Mouse (Mus musculus) embryonic facial prominence, embryonic 12.5 days (tissue): Measurements from ENCODE around the gene 4930544D05Rik. TPM values are rescaled to one million over a fixed set of nuclear protein-coding genes. Genes with fewer than 3 reads are reported as not detected.
A peak's percentile ranks its signal among the peaks of the same experiment; 100 is the strongest.

Source experiments
- ATAC-seq: fragments of 200-750 bp; cut with Nextera tagmentation; 2 replicates; pipeline ENCODE4 v1.8.0; 2017; ENCODE audit not compliant: insufficient number of reproducible peaks, insufficient read depth, low FRiP score, low TSS enrichment
- H3K27ac ChIP-seq: fragments of 300-500 bp; sonication (generic); 2 replicates; pipeline ENCODE4 v1.5.1; 2016; ENCODE audit warnings: mild to moderate bottlenecking
- H3K27me3 ChIP-seq: fragments of 300-500 bp; sonication (generic); 2 replicates; pipeline ENCODE4 v1.6.1; 2016; ENCODE audit warnings: mild to moderate bottlenecking, moderate library complexity
- H3K36me3 ChIP-seq: fragments of 300-500 bp; sonication (generic); 2 replicates; pipeline ENCODE4 v1.6.1; 2016; ENCODE audit warnings: mild to moderate bottlenecking
- H3K4me1 ChIP-seq: fragments of 300-500 bp; sonication (generic); 2 replicates; pipeline ENCODE4 v1.6.1; 2016
- H3K4me2 ChIP-seq: fragments of 300-500 bp; sonication (generic); replicated peaks from 2 replicates; pipeline ENCODE4 v1.6.1; 2016; ENCODE audit warnings: mild to moderate bottlenecking, moderate library complexity
- H3K4me3 ChIP-seq: fragments of 300-500 bp; sonication (generic); 2 replicates; pipeline ENCODE4 v1.5.1; 2016; ENCODE audit warnings: mild to moderate bottlenecking
- H3K9ac ChIP-seq: fragments of 300-500 bp; sonication (generic); 2 replicates; pipeline ENCODE4 v1.6.1; 2016; ENCODE audit warnings: mild to moderate bottlenecking, moderate library complexity
- H3K9me3 ChIP-seq: fragments of 300-500 bp; sonication (generic); 2 replicates; pipeline ENCODE4 v1.6.1; 2016; ENCODE audit warnings: mild to moderate bottlenecking, moderate library complexity
- WGBS: fragments of 180-500 bp; shearing (Covaris S2); methylation state at CpG from one replicate; pipeline ENCODE4 v1.1.7; 2016; 5-methylcytosine and 5-hydroxymethylcytosine counted together
- polyA plus RNA-seq: library from polyadenylated mRNA; unstranded; fragments of >200 nt; fragmentation: Nextera tagmentation; extraction: Ambion mirVana; gene quantifications from 2 replicates; pipeline ENCODE4 v1.2.1, GENCODE M21; 2016

4930544D05Rik gene
- polyA plus RNA-seq, 1 experiment from 2014 or later: not detected

DNA sequence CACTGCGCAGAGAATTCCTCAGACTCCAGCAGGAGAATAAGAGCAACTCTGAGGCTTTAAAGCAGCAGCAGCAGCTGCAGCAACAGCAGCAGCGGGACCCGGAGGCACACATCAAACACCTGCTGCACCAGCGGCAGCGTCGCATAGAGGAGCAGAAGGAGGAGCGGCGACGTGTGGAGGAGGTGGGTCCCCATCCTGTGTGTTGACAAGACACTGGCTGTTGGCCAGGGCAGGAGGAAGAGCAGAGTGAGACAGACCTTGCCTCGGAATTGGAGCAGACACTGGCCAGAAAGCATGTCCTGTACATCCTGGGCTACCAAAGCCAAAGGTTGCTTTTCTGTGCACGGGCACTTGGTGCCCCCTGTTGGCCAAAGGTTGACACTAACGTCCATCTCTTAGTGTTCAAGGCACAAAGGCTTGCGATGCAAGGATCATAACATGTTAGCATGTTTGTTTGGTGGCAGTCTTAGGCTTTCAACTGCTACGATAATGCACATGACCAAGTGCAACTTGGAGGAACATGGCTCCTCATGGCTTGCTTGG lies 10.6 kb upstream of the 4930544D05Rik start:
- H3K27me3 ChIP-seq: no peaks in the 10 kb centered on the region
- H3K4me3 ChIP-seq: no peak overlapping the region
- H3K9ac ChIP-seq: no peak overlapping the region
- H3K27ac ChIP-seq: no peak overlapping the region
- H3K36me3 ChIP-seq: peaks cover 84% of the 10 kb centered on the region
- WGBS: 66% methylated on average over 14 of the region's 14 CpGs
- no peaks in the 10 kb centered on the region for H3K9me3 ChIP-seq
- no peaks in the 10 kb centered on the region for H3K4me1 ChIP-seq
- no peak for ATAC-seq
- no peak overlapping the region for H3K4me2 ChIP-seq

DNA sequence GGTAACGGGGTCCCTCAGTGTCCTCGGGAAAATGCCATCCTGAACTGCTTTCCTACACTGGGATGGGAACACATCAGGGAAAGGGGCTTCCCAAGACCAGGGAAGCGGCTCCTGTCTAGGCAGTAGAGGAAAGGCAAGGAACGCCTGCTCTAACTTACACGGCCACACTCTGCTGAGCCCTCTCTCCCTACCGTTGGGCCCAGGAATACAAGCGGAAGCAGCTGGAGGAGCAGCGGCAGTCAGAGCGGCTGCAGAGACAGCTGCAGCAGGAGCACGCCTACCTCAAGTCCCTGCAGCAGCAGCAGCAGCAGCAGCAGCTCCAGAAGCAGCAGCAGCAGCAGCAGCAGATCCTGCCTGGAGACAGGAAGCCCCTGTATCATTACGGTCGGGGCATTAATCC lies 8.9 kb upstream of the 4930544D05Rik start:
- H3K27me3 ChIP-seq: no peaks in the 10 kb centered on the region
- H3K4me3 ChIP-seq: no peak overlapping the region
- no peak overlapping the region for H3K4me2 ChIP-seq
- no peaks in the 10 kb centered on the region for H3K4me1 ChIP-seq
- no peaks in the 10 kb centered on the region for H3K9me3 ChIP-seq
- H3K27ac ChIP-seq: no peak overlapping the region
- H3K36me3 ChIP-seq: peaks cover 94% of the 10 kb centered on the region
- WGBS: 64% methylated on average over 12 of the region's 12 CpGs
- ATAC-seq: no peak
- no peak overlapping the region for H3K9ac ChIP-seq

DNA sequence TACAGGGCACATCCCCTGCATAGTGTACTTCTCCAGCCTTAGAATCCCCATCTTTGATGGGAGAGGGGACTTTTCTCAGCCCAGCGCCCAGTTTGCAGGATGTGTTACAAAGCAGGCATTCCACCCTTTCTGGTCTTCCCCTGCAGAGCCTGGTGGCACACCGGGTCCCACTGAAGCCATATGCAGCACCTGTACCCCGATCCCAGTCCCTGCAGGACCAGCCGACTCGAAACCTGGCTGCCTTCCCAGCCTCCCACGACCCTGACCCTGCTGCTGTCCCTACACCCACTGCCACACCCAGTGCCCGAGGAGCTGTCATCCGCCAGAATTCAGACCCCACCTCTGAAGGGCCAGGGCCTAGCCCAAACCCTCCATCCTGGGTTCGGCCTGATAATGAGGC lies 8.0 kb upstream of the 4930544D05Rik start:
- Histone ChIP-seq H3K4me2 (no peak overlapping the region), H3K4me1 (no peaks in the 10 kb centered on the region), H3K27ac (no peak overlapping the region), H3K27me3 (no peaks in the 10 kb centered on the region), H3K4me3 (no peak overlapping the region), H3K9me3 (no peaks in the 10 kb centered on the region), H3K9ac (no peak overlapping the region), H3K36me3 (peaks cover 95% of the 10 kb centered on the region)
- WGBS: 91% methylated on average over 9 of the region's 9 CpGs
- no peak for ATAC-seq

DNA sequence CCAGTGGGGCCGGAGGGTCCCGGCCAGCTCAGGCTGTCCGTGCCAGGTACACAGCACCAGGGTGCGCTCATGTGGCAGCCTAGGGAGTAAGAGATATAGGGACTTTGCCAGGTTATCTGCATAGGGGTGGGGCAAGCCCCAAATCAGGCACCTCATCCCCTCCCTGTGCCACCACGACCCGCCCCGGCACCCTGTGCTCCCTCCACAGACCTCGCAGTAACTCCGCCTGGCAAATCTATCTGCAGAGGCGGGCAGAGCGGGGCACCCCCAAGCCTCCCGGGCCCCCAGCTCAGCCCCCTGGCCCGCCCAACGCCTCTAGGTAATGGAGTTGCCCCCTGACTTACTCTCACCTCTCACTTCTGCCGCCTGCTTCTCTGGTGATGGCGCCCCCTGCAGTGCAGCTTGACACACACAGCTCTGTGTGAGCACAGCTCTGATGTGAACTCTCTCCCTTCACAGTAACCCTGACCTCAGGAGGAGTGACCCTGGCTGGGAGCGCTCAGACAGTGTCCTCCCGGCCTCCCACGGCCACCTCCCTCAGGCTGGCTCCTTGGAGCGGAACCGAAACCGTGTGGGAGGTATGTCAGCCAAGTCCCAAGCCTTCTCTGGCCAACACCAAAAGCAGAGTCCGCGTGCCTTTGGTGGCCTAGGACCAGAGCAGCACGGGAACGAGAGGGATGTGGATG lies 7.1 kb upstream of the 4930544D05Rik start:
- H3K4me3 ChIP-seq: no peak overlapping the region
- H3K9me3 ChIP-seq: no peaks in the 10 kb centered on the region
- H3K9ac ChIP-seq: no peak overlapping the region
- ATAC-seq: no peak
- no peak overlapping the region for H3K27ac ChIP-seq
- H3K4me1 ChIP-seq: no peaks in the 10 kb centered on the region
- 91% methylated on average over 26 of the region's 26 CpGs for WGBS
- H3K27me3 ChIP-seq: no peaks in the 10 kb centered on the region
- peaks cover 97% of the 10 kb centered on the region for H3K36me3 ChIP-seq
- no peak overlapping the region for H3K4me2 ChIP-seq

DNA sequence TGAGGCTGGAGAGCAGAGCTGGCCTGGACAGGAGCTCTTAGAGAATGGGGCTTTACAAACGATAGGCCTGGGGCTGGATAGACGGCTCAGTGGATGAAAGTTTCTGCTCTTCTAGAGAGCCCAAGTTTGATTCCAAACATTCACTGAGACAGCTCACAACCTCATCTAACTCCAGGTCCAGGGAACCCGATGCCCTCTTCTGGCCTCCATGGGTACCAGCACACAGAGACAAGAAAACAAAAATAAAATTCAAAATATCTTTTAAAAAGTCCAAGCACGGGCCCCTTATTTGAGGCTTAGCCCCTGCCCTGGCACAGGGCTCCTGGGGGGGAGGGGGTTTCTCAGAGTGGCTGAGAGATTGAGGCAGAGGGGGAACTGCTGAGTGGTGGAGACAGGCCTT lies 4.9 kb upstream of the 4930544D05Rik start:
- WGBS: 78% methylated on average over 4 of the region's 4 CpGs
- no peak overlapping the region for H3K4me3 ChIP-seq
- peaks cover 4% of the 10 kb centered on the region; the same call in 1 of the 2 replicates for H3K27me3 ChIP-seq
- H3K27ac ChIP-seq: no peak overlapping the region
- no peak overlapping the region for H3K4me2 ChIP-seq
- H3K36me3 ChIP-seq: peaks cover 80% of the 10 kb centered on the region
- H3K9me3 ChIP-seq: no peaks in the 10 kb centered on the region
- peaks cover 13% of the 10 kb centered on the region for H3K4me1 ChIP-seq
- no peak for ATAC-seq
- H3K9ac ChIP-seq: no peak overlapping the region

DNA sequence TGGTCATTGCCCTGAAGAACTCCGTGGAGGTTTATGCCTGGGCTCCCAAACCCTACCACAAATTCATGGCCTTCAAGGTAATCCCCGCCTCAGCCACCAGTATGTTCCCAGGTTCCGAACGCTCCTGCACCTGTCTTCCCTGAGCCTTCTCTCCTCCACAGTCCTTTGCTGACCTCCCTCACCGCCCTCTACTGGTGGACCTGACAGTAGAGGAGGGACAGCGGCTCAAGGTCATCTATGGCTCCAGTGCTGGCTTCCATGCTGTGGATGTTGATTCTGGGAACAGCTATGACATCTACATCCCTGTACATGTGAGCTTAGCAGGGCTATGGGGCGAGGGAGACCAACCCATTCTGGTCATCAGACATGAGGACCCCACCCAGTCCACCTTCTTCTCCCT lies 3.1 kb upstream of the 4930544D05Rik start:
- WGBS: 76% methylated on average over 7 of the region's 7 CpGs
- ATAC-seq: no peak
- H3K27ac ChIP-seq: no peak overlapping the region
- no peak overlapping the region for H3K4me3 ChIP-seq
- peaks cover 63% of the 10 kb centered on the region for H3K36me3 ChIP-seq
- H3K9ac ChIP-seq: no peak overlapping the region
- peaks cover 12% of the 10 kb centered on the region; the same call in 1 of the 2 replicates for H3K27me3 ChIP-seq
- no peaks in the 10 kb centered on the region for H3K9me3 ChIP-seq
- peaks cover 15% of the 10 kb centered on the region for H3K4me1 ChIP-seq
- H3K4me2 ChIP-seq: no peak overlapping the region

DNA sequence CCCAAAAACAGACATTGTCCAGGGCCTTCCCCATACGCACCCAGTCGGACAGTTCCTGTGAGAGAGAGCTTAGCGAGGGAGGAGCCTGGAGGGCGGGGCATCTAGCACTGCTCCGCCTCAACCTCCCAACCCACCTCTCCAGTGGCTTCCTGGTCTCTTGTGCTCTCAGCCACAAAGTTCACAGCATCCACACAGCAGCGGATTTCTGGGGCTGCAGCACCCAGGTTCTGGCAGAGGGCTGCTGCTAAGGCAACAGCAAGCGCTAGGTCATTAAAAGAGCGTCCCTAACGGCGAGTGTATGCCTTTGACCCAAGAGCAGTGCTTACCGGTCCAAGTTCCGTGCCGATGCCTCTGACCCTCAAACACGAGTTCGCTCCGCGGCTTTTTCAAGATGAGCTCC lies 574 bp upstream of the 4930544D05Rik start:
- peaks cover 15% of the 10 kb centered on the region for H3K4me1 ChIP-seq
- H3K27ac ChIP-seq: peak overlapping the region; percentile 50; the same call in 1 of the 2 replicates
- peak; percentile 53; the same call in 1 of the 2 replicates for ATAC-seq
- H3K36me3 ChIP-seq: peaks cover 37% of the 10 kb centered on the region
- H3K9ac ChIP-seq: peak overlapping the region; percentile 43
- H3K4me2 ChIP-seq: peak overlapping the region; percentile 62
- peaks cover 12% of the 10 kb centered on the region; the same call in 1 of the 2 replicates for H3K27me3 ChIP-seq
- H3K4me3 ChIP-seq: peak overlapping the region; percentile 28
- no peaks in the 10 kb centered on the region for H3K9me3 ChIP-seq
- 1% methylated on average over 17 of the region's 17 CpGs for WGBS

DNA sequence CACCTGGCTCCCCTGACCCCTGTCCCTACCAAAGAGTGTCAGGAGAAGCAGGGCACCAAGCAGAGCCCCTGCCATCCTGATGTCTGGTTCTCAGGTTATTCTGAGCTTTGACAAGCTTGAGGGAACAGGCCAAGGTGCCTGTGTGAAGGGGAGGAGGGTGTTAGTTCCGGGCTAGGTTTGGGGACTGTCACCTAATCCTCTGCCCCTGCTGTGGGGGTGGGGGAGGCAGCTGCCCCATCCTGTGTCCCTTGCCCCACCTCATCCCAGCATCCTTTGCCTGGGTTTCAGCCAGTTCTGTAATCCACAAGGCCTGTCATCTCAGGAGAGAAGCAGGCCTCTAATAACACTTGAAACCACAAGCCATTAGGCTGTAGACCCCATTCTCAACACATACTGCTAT lies 3.5 kb downstream of the 4930544D05Rik start, which contains the start of gene Chrne:
Gene Chrne (minus strand): TSS at position 116 of the 400 bp plus-strand sequence.
- H3K4me3 ChIP-seq: no peak within 1 kb of the TSS
- peaks cover 12% of the 10 kb centered on the region; the same call in 1 of the 2 replicates for H3K27me3 ChIP-seq
- no peak within 1 kb of the TSS for H3K4me2 ChIP-seq
- no peaks in the 10 kb centered on the region for H3K9me3 ChIP-seq
- H3K4me1 ChIP-seq: peaks cover 15% of the 10 kb centered on the region
- no peak within 1 kb of the TSS for H3K9ac ChIP-seq
- no peaks in the 10 kb centered on the region for H3K36me3 ChIP-seq
- 35% methylated on average over 1 of the region's 1 CpGs for WGBS
- ATAC-seq: no peak
- no peak within 1 kb of the TSS for H3K27ac ChIP-seq

DNA sequence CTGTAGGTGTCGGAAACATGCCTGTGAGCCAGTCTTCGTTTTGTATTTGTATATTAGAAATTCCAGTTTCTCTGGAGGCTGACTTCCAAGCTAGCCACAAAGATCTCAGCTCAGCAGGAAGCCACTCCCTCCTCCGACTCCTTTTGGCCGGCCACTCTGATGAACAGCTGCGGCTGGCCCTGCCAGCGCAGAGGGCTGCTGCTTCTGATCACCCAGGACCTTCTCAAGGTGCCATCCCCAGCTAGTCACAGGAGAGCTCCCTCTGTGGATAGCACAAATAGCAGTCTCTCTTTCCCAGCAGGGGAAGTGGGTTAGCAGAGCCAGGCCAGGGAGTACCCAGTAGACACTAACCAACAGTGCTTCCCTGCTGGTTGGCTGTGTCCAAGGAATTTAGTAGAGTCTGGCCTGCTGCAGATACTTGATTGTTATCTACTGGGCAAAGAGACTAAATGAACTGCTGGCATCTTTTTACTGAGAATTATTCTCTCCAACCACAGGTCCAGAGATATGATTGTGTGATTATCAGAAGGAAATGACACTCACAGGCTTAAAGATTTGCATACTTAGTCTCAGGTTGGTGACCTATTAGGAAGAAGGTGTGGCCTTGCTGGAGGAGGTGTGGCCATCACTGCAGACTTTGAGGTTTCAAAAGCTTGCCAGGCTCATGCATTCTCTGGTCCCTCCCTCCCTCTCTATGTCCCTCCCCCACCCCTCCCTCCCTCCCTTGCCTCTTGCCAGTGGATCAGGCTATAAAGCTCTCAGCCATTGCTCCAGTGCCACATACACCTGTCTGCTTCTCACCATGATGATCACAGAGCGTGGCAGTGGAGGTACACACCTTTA lies 6.5 kb downstream of the 4930544D05Rik start:
- Histone ChIP-seq H3K9me3 (no peaks in the 10 kb centered on the region), H3K4me3 (no peak overlapping the region), H3K27ac (no peak overlapping the region), H3K27me3 (no peaks in the 10 kb centered on the region), H3K4me2 (no peak overlapping the region), H3K36me3 (no peaks in the 10 kb centered on the region), H3K9ac (no peak overlapping the region), H3K4me1 (no peaks in the 10 kb centered on the region)
- ATAC-seq: no peak
- WGBS: 50% methylated on average over 7 of the region's 7 CpGs

DNA sequence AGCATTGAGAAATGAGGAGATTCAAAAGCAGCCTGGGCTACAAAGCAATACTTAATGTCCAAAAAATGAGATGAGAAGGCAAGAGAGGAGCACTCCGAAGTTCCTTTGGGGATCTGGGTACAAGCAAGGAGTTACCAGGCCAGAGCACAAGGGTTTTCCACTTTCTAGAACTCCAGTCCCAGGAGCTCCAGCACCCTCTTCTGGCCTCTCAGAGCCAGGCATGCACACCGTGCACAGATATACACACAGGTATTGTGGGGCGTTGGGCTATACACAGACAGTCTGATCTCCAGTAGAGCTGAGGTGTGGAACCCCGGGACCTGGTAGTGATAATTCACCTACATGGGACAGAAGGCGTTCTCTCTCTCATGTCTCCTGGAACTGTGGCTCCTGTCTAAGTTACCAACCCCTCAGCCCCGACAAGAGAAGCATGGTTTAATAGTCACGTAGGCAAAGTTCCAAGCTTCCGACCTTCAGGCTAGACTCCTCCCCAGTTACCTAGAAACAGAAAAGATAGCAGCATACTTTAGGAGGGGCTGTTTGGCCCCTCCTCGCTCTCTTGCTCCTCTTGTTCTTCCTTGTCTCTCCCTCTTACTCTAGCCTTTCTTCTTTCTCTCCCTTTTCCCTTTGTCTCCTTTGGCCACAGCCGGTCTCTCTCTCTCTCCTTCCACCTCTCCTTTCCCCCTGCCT lies 7.5 kb downstream of the 4930544D05Rik start:
- Histone ChIP-seq H3K9me3 (no peaks in the 10 kb centered on the region), H3K4me2 (no peak overlapping the region), H3K36me3 (no peaks in the 10 kb centered on the region), H3K27ac (no peak overlapping the region), H3K4me3 (no peak overlapping the region), H3K4me1 (no peaks in the 10 kb centered on the region), H3K27me3 (no peaks in the 10 kb centered on the region), H3K9ac (no peak overlapping the region)
- 85% methylated on average over 10 of the region's 10 CpGs for WGBS
- ATAC-seq: no peak

DNA sequence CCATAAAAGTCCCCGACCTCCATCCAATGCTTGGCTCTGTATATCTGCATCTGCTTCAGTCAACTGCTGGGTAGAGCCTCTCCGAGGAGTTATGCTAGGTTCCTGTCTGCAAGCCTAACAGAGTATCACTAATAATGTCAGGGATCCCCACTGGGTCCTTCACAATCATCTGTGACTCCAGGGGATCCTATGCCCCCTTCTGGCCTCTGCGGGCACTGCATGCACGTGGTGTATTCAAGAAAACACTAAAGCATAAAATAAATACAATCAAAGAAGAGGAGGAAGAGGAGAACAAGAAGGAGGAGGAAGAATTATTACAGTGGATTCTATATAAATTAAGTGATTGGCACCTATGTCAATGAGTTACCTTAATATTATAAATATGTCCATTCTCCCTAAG lies 9.8 kb downstream of the 4930544D05Rik start:
- Histone ChIP-seq H3K4me2 (no peak overlapping the region), H3K27me3 (no peaks in the 10 kb centered on the region), H3K9me3 (no peaks in the 10 kb centered on the region), H3K27ac (no peak overlapping the region), H3K4me3 (no peak overlapping the region), H3K36me3 (no peaks in the 10 kb centered on the region), H3K4me1 (no peaks in the 10 kb centered on the region), H3K9ac (no peak overlapping the region)
- ATAC-seq: no peak
- 49% methylated on average over 4 of the region's 4 CpGs for WGBS
